ENCODE assay signal across 10 mouse cellular contexts in genomic region chr5:113974576-113974975, GRCm38 (mm10). TPM values are rescaled to one million over a fixed set of nuclear protein-coding genes. Genes with fewer than 3 reads are reported as not detected.
DNase-seq lines count a peak whose midpoint lies in the region; ATAC-seq and TF ChIP-seq lines count a peak whose summit lies in the region.
"Had no signal": no experiment of that assay in that cellular context is flagged by ENCODE, and none has a peak within 500 bp of the region (broad histone marks: within the 10 kb centered on the region; RNA-seq: fewer than 3 reads in every experiment).

No protein-coding gene starts in this region.

- no peak for TF ChIP-seq POLR2A in spleen, adult 2 months (IDR thresholded peaks at IDR 0.05; ENCODE audit: low read depth, low read length)

- peak overlapping the region; percentile 22; the same call in 1 of the 2 replicates for H3K27ac ChIP-seq in forebrain, embryonic 13.5 days
- H3K27ac ChIP-seq in forebrain, embryonic 11.5 days (ENCODE audit: low read depth, low read length) = no peak overlapping the region
- peak overlapping the region; percentile 22 for H3K27ac ChIP-seq in spleen, adult 2 months (ENCODE audit: insufficient read depth, low read length)
- peak overlapping the region; percentile 97 for H3K27ac ChIP-seq in liver, embryonic 15.5 days (replicated peaks)

- H3K4me2 ChIP-seq in forebrain, embryonic 13.5 days = no peak overlapping the region; the same call in 1 of the 2 replicates
- H3K4me2 ChIP-seq in forebrain, embryonic 11.5 days (ENCODE audit: low read depth, low read length, severe bottlenecking) = no peak overlapping the region
- H3K4me2 ChIP-seq in liver, embryonic 15.5 days = peak overlapping the region; percentile 79

- H3K27me3 ChIP-seq in forebrain, embryonic 13.5 days = no peaks in the 10 kb centered on the region
- H3K27me3 ChIP-seq in forebrain, embryonic 11.5 days (ENCODE audit: control insufficient read depth, insufficient read depth, low read length) = no peaks in the 10 kb centered on the region
- no peaks in the 10 kb centered on the region for H3K27me3 ChIP-seq in spleen, adult 2 months (ENCODE audit: control insufficient read depth, insufficient read depth, low read length)
- H3K27me3 ChIP-seq in liver, embryonic 15.5 days = no peaks in the 10 kb centered on the region

- 0 out of 2 replicates have a peak, but pooled peaks cover 6% of the 10 kb centered on the region for H3K36me3 ChIP-seq in forebrain, embryonic 13.5 days (ENCODE audit: poor library complexity, severe bottlenecking)
- no peaks in the 10 kb centered on the region; the same call in 1 of the 2 replicates for H3K36me3 ChIP-seq in forebrain, embryonic 11.5 days (ENCODE audit: control insufficient read depth, insufficient read depth, low read length)
- H3K36me3 ChIP-seq in spleen, adult 2 months (ENCODE audit: control insufficient read depth, insufficient read depth, low read length) = peaks cover 12% of the 10 kb centered on the region
- peaks cover 27% of the 10 kb centered on the region for H3K36me3 ChIP-seq in liver, embryonic 15.5 days (replicated peaks)

- TF ChIP-seq CTCF in spleen, adult 2 months (IDR thresholded peaks at IDR 0.05; ENCODE audit: extremely low read depth, insufficient read depth, insufficient read length, insufficient replicate concordance) = no peak

- no peak for ATAC-seq in forebrain, embryonic 13.5 days
- ATAC-seq in forebrain, embryonic 11.5 days (replicated peaks; ENCODE audit: low FRiP score) = no peak
- ATAC-seq in liver, embryonic 15.5 days (ENCODE audit: insufficient read depth) = peak; percentile 23; the same call in 1 of the 2 replicates

- no peak overlapping the region for H3K4me3 ChIP-seq in forebrain, embryonic 13.5 days
- no peak overlapping the region for H3K4me3 ChIP-seq in forebrain, embryonic 11.5 days (ENCODE audit: low read depth, low read length)
- H3K4me3 ChIP-seq in spleen, adult 2 months (ENCODE audit: extremely low read depth, insufficient read depth, insufficient read length) = no peak overlapping the region
- peak overlapping the region; percentile 53 for H3K4me3 ChIP-seq in liver, embryonic 15.5 days (replicated peaks)

- peak overlapping the region; percentile 26 for H3K9ac ChIP-seq in forebrain, embryonic 13.5 days
- no peak overlapping the region for H3K9ac ChIP-seq in forebrain, embryonic 11.5 days (ENCODE audit: low read length)
- peak overlapping the region; percentile 62 for H3K9ac ChIP-seq in liver, embryonic 15.5 days

- DNase-seq in forebrain, embryonic 11.5 days (ENCODE audit: low spot score) = no peak
- DNase-seq in spleen, adult 2 months (ENCODE audit: low read depth in 1 of 2, low spot score in 2 of 2) = no peak
- DNase-seq in spleen, postnatal 14 days (ENCODE audit: low spot score in 2 of 2) = no peak
- no peak for DNase-seq in yolk sac, embryonic 10.5 days (ENCODE audit: low spot score)
- no peak for DNase-seq in urinary bladder, adult 2 months (ENCODE audit: low spot score)
- DNase-seq in layer of hippocampus, postnatal 10 days (ENCODE audit: low spot score in 2 of 2) = no peak
- DNase-seq: cerebellum, adult 9-10 months; kidney, postnatal 14 days had no signal

- no peaks in the 10 kb centered on the region for H3K9me3 ChIP-seq in forebrain, embryonic 13.5 days (replicated peaks)
- H3K9me3 ChIP-seq in forebrain, embryonic 11.5 days (ENCODE audit: control insufficient read depth, low read length) = no peaks in the 10 kb centered on the region
- no peaks in the 10 kb centered on the region for H3K9me3 ChIP-seq in liver, embryonic 15.5 days (replicated peaks)

- WGBS in forebrain, embryonic 13.5 days = 69% methylated on average over 15 of the region's 15 CpGs
- WGBS in forebrain, embryonic 11.5 days = 72% methylated on average over 15 of the region's 15 CpGs
- WGBS in spleen, adult 2 months = 82% methylated on average over 15 of the region's 15 CpGs
- 54% methylated on average over 15 of the region's 15 CpGs for WGBS in liver, embryonic 15.5 days (ENCODE audit: insufficient replicate concordance)

- peaks cover 40% of the 10 kb centered on the region for H3K4me1 ChIP-seq in forebrain, embryonic 13.5 days
- H3K4me1 ChIP-seq in forebrain, embryonic 11.5 days (replicated peaks; ENCODE audit: control insufficient read depth, insufficient read depth, low read length) = peaks cover 14% of the 10 kb centered on the region; the same call in 1 of the 2 replicates
- no peaks in the 10 kb centered on the region; the same call in 1 of the 2 replicates for H3K4me1 ChIP-seq in spleen, adult 2 months (ENCODE audit: control insufficient read depth, insufficient read depth, insufficient read length)
- peaks cover 93% of the 10 kb centered on the region for H3K4me1 ChIP-seq in liver, embryonic 15.5 days (replicated peaks)

RNA-seq across cellular contexts. Expression of gene Ssh1, which starts 19.1 kb away (rescaled TPM):
- polyA plus RNA-seq in forebrain, embryonic 13.5 days (2015; fragmentation: Nextera tagmentation; extraction: Ambion mirVana) = 12.0 and 13.9 TPM in 2 replicates
- polyA plus RNA-seq in forebrain, embryonic 11.5 days (2014; fragmentation: Nextera tagmentation; extraction: Ambion mirVana) = 25.7 and 28.7 TPM in 2 replicates
- polyA plus RNA-seq in spleen, adult 2 months (2012; rRNA removed) = 16.4 and 18.9 TPM in 2 replicates
- polyA plus RNA-seq in liver, embryonic 15.5 days (2015; fragmentation: Nextera tagmentation; extraction: Ambion mirVana) = 6.6 and 7.4 TPM in 2 replicates
- polyA plus RNA-seq in urinary bladder, adult 2 months (2012; rRNA removed) = 9.3 and 14.8 TPM in 2 replicates
- total RNA-seq in layer of hippocampus, postnatal 10 days (2021) = 10 to 100 TPM; 25.7 to 27.1 TPM

RNA-seq across cellular contexts. Expression of gene Dao, which starts 28.9 kb away (rescaled TPM):
- polyA plus RNA-seq in forebrain, embryonic 13.5 days (2015; fragmentation: Nextera tagmentation; extraction: Ambion mirVana) = not detected in 2 replicates
- polyA plus RNA-seq in forebrain, embryonic 11.5 days (2014; fragmentation: Nextera tagmentation; extraction: Ambion mirVana) = not detected in 2 replicates
- polyA plus RNA-seq in spleen, adult 2 months (2012; rRNA removed) = 0.12 and 0.26 TPM in 2 replicates
- polyA plus RNA-seq in liver, embryonic 15.5 days (2015; fragmentation: Nextera tagmentation; extraction: Ambion mirVana) = not detected in 2 replicates
- 0.10 TPM in 1 of 2 replicates, not detected in the other for polyA plus RNA-seq in urinary bladder, adult 2 months (2012; rRNA removed)
- total RNA-seq in layer of hippocampus, postnatal 10 days (2021) = not detected
